Mouse (Mus musculus) embryonic facial prominence, embryonic 14.5 days (tissue): ENCODE data around the gene Zdhhc25. TPM values are rescaled to one million over a fixed set of nuclear protein-coding genes. Genes with fewer than 3 reads are reported as not detected.

Source experiments
- polyA plus RNA-seq: library from polyadenylated mRNA; unstranded; fragments of >200 nt; fragmentation: Nextera tagmentation; extraction: Ambion mirVana; gene quantifications from 2 replicates; pipeline ENCODE4 v1.2.1, GENCODE M21; 2014

The Zdhhc25 gene
- polyA plus RNA-seq, 1 experiment from 2014 or later: not detected

Other genes starting within 250 kb of the Zdhhc25 start
- 22.2 and 23.0 TPM in 2 replicates for gene Brd1, start 133.9 kb downstream of the Zdhhc25 start, polyA plus RNA-seq
- 14.9 and 16.5 TPM in 2 replicates for gene Zbed4, start 151.4 kb downstream of the Zdhhc25 start, polyA plus RNA-seq
- 11.8 and 12.2 TPM in 2 replicates for gene Alg12, start 219.0 kb downstream of the Zdhhc25 start, polyA plus RNA-seq
- 76.1 and 84.5 TPM in 2 replicates for gene Creld2, start 219.3 kb downstream of the Zdhhc25 start, polyA plus RNA-seq